Mouse (Mus musculus) neural tube, embryonic 11.5 days (tissue): ENCODE data around the gene Rora. TPM values are rescaled to one million over a fixed set of nuclear protein-coding genes. Genes with fewer than 3 reads are reported as not detected.

ENCODE experiments used
- ATAC-seq: fragments of 200-750 bp; cut with Nextera tagmentation; 2 replicates; pipeline ENCODE4 v1.8.0; 2017; ENCODE audit warnings: moderate number of reproducible peaks, mild to moderate bottlenecking, moderate TSS enrichment, moderate library complexity; ENCODE audit not compliant: insufficient read depth, low FRiP score, low TSS enrichment
- DNase-seq: peaks from one replicate; pipeline ENCODE4 v3.0.0-alpha.2; 2015; ENCODE audit warnings: low spot score
- H3K27ac ChIP-seq: fragments of 300-500 bp; sonication (generic); 2 replicates; pipeline ENCODE4 v1.5.1; 2014; ENCODE audit warnings: low read depth, mild to moderate bottlenecking, low read length
- H3K27me3 ChIP-seq: fragments of 300-500 bp; sonication (generic); 2 replicates; pipeline ENCODE4 v1.6.1; 2014; ENCODE audit warnings: mild to moderate bottlenecking, low read length, mixed read lengths; ENCODE audit not compliant: control insufficient read depth, insufficient read depth
- H3K36me3 ChIP-seq: fragments of 300-500 bp; sonication (generic); 2 replicates; pipeline ENCODE4 v1.6.1; 2014; ENCODE audit warnings: mild to moderate bottlenecking, low read length, moderate library complexity, mixed read lengths; ENCODE audit not compliant: control insufficient read depth, insufficient read depth
- H3K4me1 ChIP-seq: fragments of 300-500 bp; sonication (generic); 2 replicates; pipeline ENCODE4 v1.6.1; 2014; ENCODE audit warnings: low read length, mixed read lengths; ENCODE audit not compliant: control insufficient read depth, insufficient read depth
- H3K4me2 ChIP-seq: fragments of 300-500 bp; sonication (generic); 2 replicates; pipeline ENCODE4 v1.6.1; 2014; ENCODE audit warnings: low read depth, mild to moderate bottlenecking, moderate library complexity
- H3K4me3 ChIP-seq: fragments of 300-500 bp; sonication (generic); 2 replicates; pipeline ENCODE4 v1.5.1; 2014; ENCODE audit warnings: low read depth, low read length
- H3K9ac ChIP-seq: fragments of 300-500 bp; sonication (generic); 2 replicates; pipeline ENCODE4 v1.6.1; 2014; ENCODE audit warnings: mild to moderate bottlenecking, low read length
- H3K9me3 ChIP-seq: fragments of 300-500 bp; sonication (generic); 2 replicates; pipeline ENCODE4 v1.6.1; 2016; ENCODE audit warnings: low read length; ENCODE audit not compliant: control insufficient read depth
- WGBS: fragments of 180-500 bp; shearing (Covaris S2); extraction: QIAGEN DNeasy Blood & Tissue Kit; methylation state at CpG from one replicate; pipeline ENCODE4 v1.1.7; 2014; 5-methylcytosine and 5-hydroxymethylcytosine counted together
- polyA plus RNA-seq: library from polyadenylated mRNA; unstranded; fragments of >200 nt; fragmentation: Nextera tagmentation; extraction: Ambion mirVana; gene quantifications from 2 replicates; pipeline ENCODE4 v1.2.1, GENCODE M21; 2014

Gene Rora
- polyA plus RNA-seq, 1 experiment from 2014 or later: 3.2 TPM

DNA sequence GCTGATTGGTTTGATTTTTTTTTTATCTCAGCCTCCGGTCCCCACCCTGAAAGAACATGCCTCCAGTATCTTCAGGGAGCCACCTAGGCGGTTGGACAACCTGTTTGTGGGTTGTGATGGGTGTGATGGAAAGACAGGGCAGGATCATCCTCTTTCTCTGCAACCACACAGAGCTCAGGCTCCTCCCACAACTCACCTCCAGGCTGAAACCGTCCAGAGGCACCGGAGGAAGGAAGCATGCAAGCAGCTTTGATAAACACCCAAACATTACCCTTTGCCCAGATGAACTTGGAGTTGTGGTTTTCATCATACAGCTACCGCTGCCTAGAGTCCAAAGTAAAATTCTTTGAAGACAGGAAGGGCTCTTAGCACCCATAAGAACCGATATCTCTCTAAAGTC is 520.5 kb downstream of the Rora start:
- Histone ChIP-seq H3K4me1 (no peaks in the 10 kb centered on the region), H3K36me3 (no peaks in the 10 kb centered on the region), H3K4me2 (no peak overlapping the region), H3K9me3 (no peaks in the 10 kb centered on the region), H3K27ac (no peak overlapping the region), H3K27me3 (no peaks in the 10 kb centered on the region), H3K4me3 (no peak overlapping the region), H3K9ac (no peak overlapping the region)
- 87% methylated on average over 6 of the region's 6 CpGs for WGBS
- DNase-seq: no peak
- ATAC-seq: no peak

DNA sequence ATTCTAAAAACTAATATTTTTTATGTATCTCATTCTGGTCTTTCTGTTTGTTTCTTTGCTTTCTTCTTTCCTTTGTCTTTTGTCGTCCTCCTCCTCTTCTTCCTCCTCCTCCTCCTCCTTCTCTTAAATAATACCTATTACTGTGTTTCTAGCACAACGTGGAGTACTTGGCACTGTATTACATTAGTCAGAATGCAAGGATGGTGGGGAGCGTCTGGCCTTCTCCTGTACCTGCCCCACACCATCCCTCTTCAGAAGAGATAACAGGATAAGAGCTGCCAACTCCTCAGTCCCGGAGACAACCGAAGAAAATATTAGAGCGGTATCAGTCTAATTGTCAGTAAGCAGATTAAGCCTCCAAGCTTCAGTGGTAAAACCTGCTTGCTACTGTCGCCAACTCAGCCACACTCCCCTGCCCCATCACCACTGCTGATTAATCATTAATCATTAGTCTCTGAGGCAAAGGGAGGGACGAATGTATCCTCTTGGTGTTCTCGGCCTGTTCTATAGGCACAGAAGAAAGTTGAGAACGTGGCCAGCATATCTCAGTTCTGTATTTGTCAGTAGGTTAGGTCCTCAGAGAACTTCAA is 521.0 kb downstream of the Rora start:
- 71% methylated on average over 10 of the region's 10 CpGs for WGBS
- Histone ChIP-seq H3K9ac (no peak overlapping the region), H3K4me3 (no peak overlapping the region), H3K9me3 (no peaks in the 10 kb centered on the region), H3K27me3 (no peaks in the 10 kb centered on the region), H3K4me1 (no peaks in the 10 kb centered on the region), H3K4me2 (no peak overlapping the region), H3K27ac (no peak overlapping the region), H3K36me3 (no peaks in the 10 kb centered on the region)
- no peak for DNase-seq
- ATAC-seq: no peak

DNA sequence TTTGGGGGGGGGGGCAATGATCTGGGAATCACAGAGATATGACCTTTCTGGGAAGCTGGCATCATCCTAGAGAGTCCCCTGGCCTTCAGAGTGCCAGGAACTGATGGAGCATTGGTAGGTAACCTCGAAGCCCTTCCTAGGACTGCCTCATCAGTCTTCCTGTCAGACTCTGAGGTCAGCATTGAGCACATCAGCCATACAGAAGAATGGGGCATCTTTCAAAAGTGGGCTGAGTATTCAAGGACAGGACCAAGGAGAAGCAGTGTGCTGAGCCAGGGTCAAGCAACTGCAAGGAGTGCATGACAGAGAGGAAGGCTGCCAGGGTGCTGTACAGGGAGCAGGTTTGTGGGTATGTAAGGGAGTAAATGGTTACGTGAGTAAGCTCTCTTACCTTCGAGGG is 523.4 kb downstream of the Rora start:
- Histone ChIP-seq H3K4me2 (no peak overlapping the region), H3K27ac (no peak overlapping the region), H3K9ac (no peak overlapping the region), H3K4me3 (no peak overlapping the region), H3K27me3 (no peaks in the 10 kb centered on the region), H3K4me1 (no peaks in the 10 kb centered on the region), H3K9me3 (no peaks in the 10 kb centered on the region), H3K36me3 (no peaks in the 10 kb centered on the region)
- 91% methylated on average over 3 of the region's 3 CpGs for WGBS
- DNase-seq: no peak
- ATAC-seq: no peak

DNA sequence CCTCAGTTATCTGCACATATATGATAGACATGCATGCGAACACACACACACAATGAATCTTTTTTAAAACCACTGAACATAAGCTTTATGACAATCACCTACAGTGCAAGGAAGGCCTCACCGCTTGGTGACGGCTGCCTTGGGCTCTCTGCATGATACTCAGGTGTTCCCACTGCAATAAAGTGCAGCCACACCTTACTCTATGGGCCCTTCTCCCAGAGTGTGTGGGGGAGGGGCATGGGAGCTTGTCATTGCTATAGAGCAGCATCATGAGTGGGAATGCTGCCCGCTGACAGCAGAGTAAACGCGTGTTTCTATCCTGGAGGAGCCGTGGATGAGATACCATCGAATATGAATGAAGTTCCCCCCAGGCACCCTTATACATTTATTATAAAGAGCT is 525.6 kb downstream of the Rora start:
- H3K4me1 ChIP-seq: no peaks in the 10 kb centered on the region
- no peak overlapping the region for H3K9ac ChIP-seq
- H3K4me2 ChIP-seq: no peak overlapping the region
- no peak for ATAC-seq
- H3K36me3 ChIP-seq: no peaks in the 10 kb centered on the region
- WGBS: 92% methylated on average over 8 of the region's 8 CpGs
- no peak for DNase-seq
- H3K27ac ChIP-seq: no peak overlapping the region
- H3K27me3 ChIP-seq: no peaks in the 10 kb centered on the region
- H3K4me3 ChIP-seq: no peak overlapping the region
- H3K9me3 ChIP-seq: no peaks in the 10 kb centered on the region

DNA sequence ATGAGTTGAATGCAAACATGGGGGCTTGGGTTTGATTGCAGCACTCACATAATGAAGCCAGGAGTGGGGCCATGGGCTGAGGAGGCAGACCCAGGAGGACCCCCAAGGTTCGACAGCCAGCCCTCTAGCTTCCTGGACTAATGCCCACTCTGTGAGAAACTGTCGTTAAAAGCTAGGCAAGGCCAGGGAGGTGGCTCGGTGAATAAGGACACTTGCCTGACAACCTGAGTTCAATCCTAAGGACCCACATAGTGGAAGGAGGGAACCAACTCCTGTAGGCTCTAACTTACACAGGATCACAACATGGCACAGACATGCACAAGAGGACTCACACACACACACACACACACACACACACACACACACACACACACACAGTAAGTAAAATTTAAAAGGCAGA is 527.4 kb downstream of the Rora start:
- no peak overlapping the region for H3K9ac ChIP-seq
- H3K4me1 ChIP-seq: no peaks in the 10 kb centered on the region
- H3K27ac ChIP-seq: no peak overlapping the region
- 36% methylated on average over 3 of the region's 3 CpGs for WGBS
- H3K4me3 ChIP-seq: no peak overlapping the region
- H3K9me3 ChIP-seq: no peaks in the 10 kb centered on the region
- H3K36me3 ChIP-seq: no peaks in the 10 kb centered on the region
- no peaks in the 10 kb centered on the region for H3K27me3 ChIP-seq
- no peak for ATAC-seq
- H3K4me2 ChIP-seq: no peak overlapping the region
- no peak for DNase-seq

DNA sequence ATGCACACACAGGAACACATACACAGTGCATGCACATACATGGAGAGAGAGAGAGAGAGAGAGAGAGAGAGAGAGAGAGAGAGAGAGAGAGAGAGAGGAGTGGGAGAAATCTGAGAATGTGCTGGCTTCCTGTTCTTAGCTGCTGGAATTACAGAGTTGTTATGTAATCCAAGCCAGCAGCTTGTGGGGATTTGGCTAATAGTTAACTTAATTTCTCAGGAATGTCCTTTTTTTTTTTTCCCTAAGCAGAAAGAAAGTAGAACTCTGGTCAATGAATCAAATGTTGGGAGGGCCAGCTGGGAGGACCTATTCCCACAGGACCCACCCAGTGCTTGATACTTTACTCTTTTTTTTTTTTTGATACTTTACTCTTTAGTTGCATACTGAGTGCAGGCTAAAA is 527.8 kb downstream of the Rora start:
- ATAC-seq (no peak), DNase-seq (no peak)
- no peaks in the 10 kb centered on the region for H3K27me3 ChIP-seq
- no peaks in the 10 kb centered on the region for H3K36me3 ChIP-seq
- H3K4me2 ChIP-seq: no peak overlapping the region
- no peaks in the 10 kb centered on the region for H3K9me3 ChIP-seq
- no peak overlapping the region for H3K9ac ChIP-seq
- no peak overlapping the region for H3K4me3 ChIP-seq
- no peaks in the 10 kb centered on the region for H3K4me1 ChIP-seq
- H3K27ac ChIP-seq: no peak overlapping the region

DNA sequence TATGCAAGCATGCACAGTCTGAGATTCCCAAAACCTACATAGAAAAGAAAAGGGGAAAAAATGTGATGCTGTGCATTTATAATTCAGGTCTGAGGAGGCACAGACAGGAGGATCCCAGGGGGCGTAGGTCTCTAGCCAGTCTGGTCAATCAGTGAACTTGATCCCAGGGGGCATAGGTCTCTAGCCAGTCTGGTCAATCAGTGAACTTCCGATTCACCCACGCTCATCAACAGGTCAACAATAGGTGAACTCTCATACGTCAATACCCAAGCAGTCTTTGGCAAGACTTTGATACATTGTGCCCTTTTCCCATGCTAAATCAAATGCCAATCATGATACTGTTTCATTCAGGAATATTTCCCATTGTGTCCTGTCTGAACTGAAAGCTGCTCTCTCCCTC is 530.3 kb downstream of the Rora start:
- Histone ChIP-seq H3K36me3 (no peaks in the 10 kb centered on the region), H3K9ac (no peak overlapping the region), H3K27me3 (no peaks in the 10 kb centered on the region), H3K9me3 (no peaks in the 10 kb centered on the region), H3K4me3 (no peak overlapping the region), H3K4me2 (no peak overlapping the region), H3K4me1 (no peaks in the 10 kb centered on the region), H3K27ac (no peak overlapping the region)
- DNase-seq (no peak), ATAC-seq (no peak)
- WGBS: 75% methylated on average over 4 of the region's 4 CpGs

DNA sequence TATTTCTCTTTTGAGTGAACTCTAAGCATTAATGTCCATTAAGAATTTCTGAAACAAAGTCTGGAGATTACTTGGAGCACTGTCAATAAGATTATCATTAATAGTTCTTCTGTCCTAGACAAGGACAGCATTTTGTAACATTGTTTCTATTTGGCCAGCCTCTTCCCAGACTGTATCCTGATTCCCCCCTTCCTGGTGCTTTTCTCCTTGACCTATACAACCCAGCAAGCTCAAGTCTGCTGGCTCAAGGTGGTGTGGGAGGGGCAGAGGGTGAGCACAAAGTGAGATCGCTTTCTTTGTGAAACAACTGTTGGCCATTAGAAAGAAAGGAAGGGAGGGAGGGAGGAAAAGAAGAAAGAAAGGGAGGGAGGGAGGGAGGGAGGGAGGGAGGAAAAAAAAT is 537.1 kb downstream of the Rora start:
- 10% methylated on average over 1 of the region's 1 CpGs for WGBS
- ATAC-seq (no peak), DNase-seq (no peak)
- Histone ChIP-seq H3K27me3 (no peaks in the 10 kb centered on the region), H3K36me3 (no peaks in the 10 kb centered on the region), H3K4me3 (no peak overlapping the region), H3K4me2 (no peak overlapping the region), H3K4me1 (no peaks in the 10 kb centered on the region), H3K9me3 (no peaks in the 10 kb centered on the region), H3K27ac (no peak overlapping the region), H3K9ac (no peak overlapping the region)

DNA sequence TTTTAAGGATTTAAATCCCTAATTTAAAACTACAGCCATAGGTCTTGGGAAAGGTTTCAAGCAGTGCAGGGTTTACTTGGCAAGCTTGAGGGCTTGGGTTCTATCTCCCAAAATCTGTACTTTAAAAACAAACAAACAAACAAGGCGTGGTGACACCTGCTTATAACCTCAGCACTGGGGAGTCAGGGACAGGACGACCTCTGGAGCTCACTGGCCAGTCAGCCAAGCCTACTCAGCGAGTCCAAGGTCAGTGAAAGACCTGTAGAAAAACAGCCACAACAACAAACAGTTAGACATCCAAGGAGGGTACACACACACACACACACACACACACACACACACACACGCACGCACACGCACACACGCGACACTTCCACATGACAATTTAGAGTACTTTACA is 538.9 kb downstream of the Rora start:
- Histone ChIP-seq H3K4me1 (no peaks in the 10 kb centered on the region), H3K4me2 (no peak overlapping the region), H3K36me3 (no peaks in the 10 kb centered on the region), H3K9ac (no peak overlapping the region), H3K27me3 (no peaks in the 10 kb centered on the region), H3K4me3 (no peak overlapping the region), H3K27ac (no peak overlapping the region), H3K9me3 (no peaks in the 10 kb centered on the region)
- ATAC-seq: no peak
- DNase-seq: no peak
- 86% methylated on average over 8 of the region's 8 CpGs for WGBS
